ENCODE assay signal across 16 mouse cellular contexts in the genomic region with DNA sequence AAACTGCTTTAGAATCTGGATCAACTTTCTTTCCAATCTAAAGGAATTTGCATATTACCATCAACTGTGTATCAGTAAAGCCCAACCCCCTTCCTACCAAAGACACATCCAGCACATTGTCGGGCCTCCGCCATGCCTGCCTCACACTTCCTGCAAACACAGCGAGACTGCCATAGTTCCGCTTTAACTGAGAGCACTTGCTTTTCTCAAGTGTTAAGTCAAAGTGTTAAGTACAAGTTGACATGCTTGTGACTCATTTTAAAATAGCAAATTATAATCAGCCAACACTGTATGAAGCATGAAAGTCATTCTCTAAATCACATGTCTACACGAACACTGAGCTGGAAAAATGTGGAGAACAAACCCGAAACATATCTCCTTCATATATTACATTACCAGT.
DNase-seq lines count a peak whose midpoint lies in the region; ATAC-seq and TF ChIP-seq lines count a peak whose summit lies in the region.
"Had no signal": no experiment of that assay in that cellular context is flagged by ENCODE, and none has a peak within 500 bp of the region (broad histone marks: within the 10 kb centered on the region; RNA-seq: fewer than 3 reads in every experiment).

No protein-coding gene starts in this region.

- no peak overlapping the region for H3K27ac ChIP-seq in forebrain, embryonic 13.5 days
- no peak overlapping the region for H3K27ac ChIP-seq in forebrain, embryonic 10.5 days
- H3K27ac ChIP-seq in heart, embryonic 13.5 days (replicated peaks) = peak overlapping the region; percentile 57
- peak overlapping the region; percentile 79 for H3K27ac ChIP-seq in heart, embryonic 15.5 days
- H3K27ac ChIP-seq: hindbrain, postnatal 0 days; kidney, postnatal 0 days; layer of hippocampus, adult 2 months; limb, embryonic 12.5 days; liver, embryonic 14.5 days had no signal

- intact Hi-C loops in heart, postnatal 25 days (cut with DNase I) = no loop called here

- peak; percentile 74; the same call in 1 of the 2 replicates for ATAC-seq in forebrain, embryonic 13.5 days
- ATAC-seq in heart, embryonic 13.5 days (ENCODE audit: extremely low read depth, insufficient number of reproducible peaks, low FRiP score, low TSS enrichment) = no peak
- ATAC-seq in heart, embryonic 15.5 days (replicated peaks; ENCODE audit: insufficient number of reproducible peaks, insufficient read depth, low FRiP score, low read depth) = peak; percentile 67; the same call in 1 of the 2 replicates
- ATAC-seq: hindbrain, postnatal 0 days had no signal

- H3K27me3 ChIP-seq in forebrain, embryonic 13.5 days = no peaks in the 10 kb centered on the region
- H3K27me3 ChIP-seq in forebrain, embryonic 10.5 days (ENCODE audit: poor library complexity, severe bottlenecking) = no peaks in the 10 kb centered on the region
- no peaks in the 10 kb centered on the region for H3K27me3 ChIP-seq in heart, embryonic 13.5 days (replicated peaks)
- no peaks in the 10 kb centered on the region for H3K27me3 ChIP-seq in heart, embryonic 15.5 days
- H3K27me3 ChIP-seq: limb, embryonic 12.5 days had no signal

- DNase-seq in forebrain, embryonic 10.5 days (ENCODE audit: extremely low spot score, low spot score) = no peak
- DNase-seq in heart, postnatal 25 days (ENCODE audit: low spot score) = no peak
- peak; percentile 75 for DNase-seq in brain, embryonic 14.5 days (ENCODE audit: low read depth)
- no peak for DNase-seq in layer of hippocampus, adult 8-10 months (ENCODE audit: low spot score in 2 of 2)
- no peak for DNase-seq in thymus, postnatal 36 days
- DNase-seq: cerebellum, adult 11-12 months; gastrocnemius, postnatal 10 days had no signal

- H3K4me2 ChIP-seq in forebrain, embryonic 13.5 days = no peak overlapping the region
- H3K4me2 ChIP-seq in heart, embryonic 13.5 days = no peak overlapping the region
- H3K4me2 ChIP-seq in heart, embryonic 15.5 days = no peak overlapping the region
- H3K4me2 ChIP-seq: limb, embryonic 12.5 days had no signal

- H3K9ac ChIP-seq in forebrain, embryonic 13.5 days = no peak overlapping the region
- no peak overlapping the region for H3K9ac ChIP-seq in heart, embryonic 13.5 days
- no peak overlapping the region for H3K9ac ChIP-seq in heart, embryonic 15.5 days
- H3K9ac ChIP-seq: limb, embryonic 12.5 days; liver, embryonic 14.5 days had no signal

- H3K9me3 ChIP-seq in forebrain, embryonic 13.5 days (replicated peaks) = no peaks in the 10 kb centered on the region
- no peaks in the 10 kb centered on the region for H3K9me3 ChIP-seq in forebrain, embryonic 10.5 days
- no peaks in the 10 kb centered on the region for H3K9me3 ChIP-seq in heart, embryonic 13.5 days
- H3K9me3 ChIP-seq in heart, embryonic 15.5 days (replicated peaks) = no peaks in the 10 kb centered on the region
- H3K9me3 ChIP-seq: limb, embryonic 12.5 days had no signal

- no peak for TF ChIP-seq POLR2A in brain, embryonic 14.5 days (IDR thresholded peaks at IDR 0.05; ENCODE audit: borderline replicate concordance, extremely low read depth, insufficient read depth, insufficient read length, poor library complexity, severe bottlenecking)

- TF ChIP-seq CTCF in brain, embryonic 14.5 days (IDR thresholded peaks at IDR 0.05; ENCODE audit: borderline replicate concordance, extremely low read depth, insufficient read depth, insufficient read length) = no peak

- H3K4me1 ChIP-seq in forebrain, embryonic 13.5 days = peaks cover 5% of the 10 kb centered on the region; the same call in 1 of the 2 replicates
- H3K4me1 ChIP-seq in forebrain, embryonic 10.5 days = no peaks in the 10 kb centered on the region
- peaks cover 26% of the 10 kb centered on the region for H3K4me1 ChIP-seq in heart, embryonic 13.5 days
- peaks cover 9% of the 10 kb centered on the region for H3K4me1 ChIP-seq in heart, embryonic 15.5 days (replicated peaks)

- H3K4me3 ChIP-seq in forebrain, embryonic 13.5 days = no peak overlapping the region
- no peak overlapping the region for H3K4me3 ChIP-seq in forebrain, embryonic 10.5 days
- H3K4me3 ChIP-seq in heart, embryonic 13.5 days = no peak overlapping the region
- no peak overlapping the region for H3K4me3 ChIP-seq in heart, embryonic 15.5 days
- H3K4me3 ChIP-seq: layer of hippocampus, adult 2 months; left cerebral cortex, adult 2 months; limb, embryonic 12.5 days had no signal

- H3K36me3 ChIP-seq in forebrain, embryonic 13.5 days (ENCODE audit: poor library complexity, severe bottlenecking) = no peaks in the 10 kb centered on the region
- no peaks in the 10 kb centered on the region for H3K36me3 ChIP-seq in forebrain, embryonic 10.5 days (replicated peaks)
- 0 out of 2 replicates have a peak, but pooled peaks cover 3% of the 10 kb centered on the region for H3K36me3 ChIP-seq in heart, embryonic 13.5 days
- H3K36me3 ChIP-seq in heart, embryonic 15.5 days = no peaks in the 10 kb centered on the region
- H3K36me3 ChIP-seq: limb, embryonic 12.5 days had no signal

- WGBS in forebrain, embryonic 13.5 days = 83% methylated on average over 6 of the region's 6 CpGs
- 93% methylated on average over 6 of the region's 6 CpGs for WGBS in forebrain, embryonic 10.5 days
- 41% methylated on average over 6 of the region's 6 CpGs for WGBS in heart, embryonic 13.5 days
- 47% methylated on average over 6 of the region's 6 CpGs for WGBS in heart, embryonic 15.5 days

Comparison
In these comparisons a context has a peak if more than half of its experiments do, and no peak if none do; other contexts are left out.
1. H3K27ac ChIP-seq: peak in heart, embryonic 13.5 days (single experiment) and heart, embryonic 15.5 days (single experiment); none in forebrain, embryonic 13.5 days (single experiment) and forebrain, embryonic 10.5 days (single experiment).